Mouse (Mus musculus) MEL (cell line): Measurements from ENCODE around the gene Camta1. TPM values are rescaled to one million over a fixed set of nuclear protein-coding genes. Genes with fewer than 3 reads are reported as not detected.

ENCODE experiments used
- DNase-seq: peaks from one replicate; pipeline ENCODE4 v3.0.0; 2011; ENCODE audit warnings: low read depth, low spot score
- H3K27ac ChIP-seq: 2 replicates; pipeline ENCODE4 v1.5.1; 2012; ENCODE audit warnings: low read depth, mild to moderate bottlenecking, control low read depth, low read length, moderate library complexity; ENCODE audit not compliant: control insufficient read depth
- H3K27me3 ChIP-seq, 2 experiments: fragments of 150-350 bp in 1 of 2; sonication (generic) in 1 of 2; 2 replicates each; pipeline ENCODE4 v1.6.1; 2012; ENCODE audit warnings: low read length in 2 of 2, mild to moderate bottlenecking in 2 of 2, improper control_type of control experiment in 1 of 2, moderate library complexity in 1 of 2; ENCODE audit not compliant: insufficient read depth in 2 of 2, control insufficient read depth in 1 of 2
- H3K36me3 ChIP-seq, 2 experiments: 2 replicates each; pipeline ENCODE4 v1.6.1; 2012 to 2014; ENCODE audit warnings: low read length in 2 of 2, improper control_type of control experiment in 1 of 2, inconsistent platforms in 1 of 2, mild to moderate bottlenecking in 1 of 2; ENCODE audit not compliant: insufficient read depth in 2 of 2, control insufficient read depth in 1 of 2
- H3K4me1 ChIP-seq, 2 experiments: fragments of 150-350 bp in 1 of 2; sonication (generic) in 1 of 2; 2 replicates each; pipeline ENCODE4 v1.6.1; 2012; ENCODE audit warnings: low read length in 2 of 2, improper control_type of control experiment in 1 of 2, mild to moderate bottlenecking in 1 of 2; ENCODE audit not compliant: insufficient read depth in 2 of 2, control insufficient read depth in 1 of 2
- H3K4me3 ChIP-seq, 2 experiments: fragments of 150-350 bp in 1 of 2; sonication (generic) in 1 of 2; 2 replicates each; pipeline ENCODE4 v1.5.1; 2012; ENCODE audit warnings: low read depth in 2 of 2, low read length in 2 of 2, mild to moderate bottlenecking in 2 of 2, moderate library complexity in 2 of 2, control low read depth in 1 of 2, improper control_type of control experiment in 1 of 2; ENCODE audit not compliant: control insufficient read depth in 1 of 2, insufficient read depth in 1 of 2
- H3K79me2 ChIP-seq: 2 replicates; pipeline ENCODE4 v1.6.1; 2012; ENCODE audit warnings: mild to moderate bottlenecking, low read length, moderate library complexity; ENCODE audit not compliant: control insufficient read depth, poor library complexity, insufficient read depth
- H3K9ac ChIP-seq: 2 replicates; pipeline ENCODE4 v1.6.1; 2012; ENCODE audit warnings: low read depth, mild to moderate bottlenecking, control low read depth, low read length, moderate library complexity; ENCODE audit not compliant: control insufficient read depth, poor library complexity, severe bottlenecking
- H3K9me3 ChIP-seq: fragments of 150-350 bp; sonication (generic); replicated peaks from 2 replicates; pipeline ENCODE4 v1.6.1; 2012; ENCODE audit warnings: mild to moderate bottlenecking, low read length, improper control_type of control experiment, moderate library complexity; ENCODE audit not compliant: insufficient read depth
- BHLHE40 ChIP-seq: IDR thresholded peaks from 2 replicates; pipeline ENCODE4 v1.6.1; 2012; ENCODE audit warnings: low read depth, mild to moderate bottlenecking, inconsistent platforms, low read length, improper control_type of control experiment, borderline replicate concordance
- CHD2 ChIP-seq: IDR thresholded peaks from 2 replicates; pipeline ENCODE4 v1.6.1; 2011; ENCODE audit warnings: low read length, improper control_type of control experiment
- CTCF ChIP-seq, 3 experiments: IDR thresholded peaks in 2 of 3; conservative IDR thresholded peaks in 1 of 3; 2 replicates each; pipeline ENCODE4 v1.5.1; 2011 to 2012; ENCODE audit warnings: low read length in 3 of 3, low read depth in 2 of 3, mild to moderate bottlenecking in 2 of 3, improper control_type of control experiment in 1 of 3, inconsistent platforms in 1 of 3, mixed read lengths in 1 of 3, moderate library complexity in 1 of 3; ENCODE audit not compliant: control insufficient read depth in 1 of 3, insufficient read depth in 1 of 3, poor library complexity in 1 of 3, severe bottlenecking in 1 of 3
- E2F4 ChIP-seq: IDR thresholded peaks from 2 replicates; pipeline ENCODE4 v1.6.1; 2011; ENCODE audit warnings: low read depth, low read length, improper control_type of control experiment, borderline replicate concordance
- EP300 ChIP-seq, 2 experiments: IDR thresholded peaks; 2 replicates each; pipeline ENCODE4 v1.6.1; 2011; ENCODE audit warnings: improper control_type of control experiment in 2 of 2, low read length in 2 of 2, low read depth in 1 of 2, mild to moderate bottlenecking in 1 of 2
- ETS1 ChIP-seq: IDR thresholded peaks from 2 replicates; pipeline ENCODE4 v1.6.1; 2012; ENCODE audit warnings: low read depth, mild to moderate bottlenecking, inconsistent platforms, low read length, improper control_type of control experiment, moderate library complexity
- GABPA ChIP-seq: IDR thresholded peaks from 2 replicates; pipeline ENCODE4 v1.6.1; 2012; ENCODE audit warnings: low read depth, mild to moderate bottlenecking, inconsistent platforms, low read length, improper control_type of control experiment, moderate library complexity
- GATA1 ChIP-seq: IDR thresholded peaks from 2 replicates; pipeline ENCODE4 v1.6.1; 2011; ENCODE audit warnings: low read depth, low read length, improper control_type of control experiment
- JUND ChIP-seq: IDR thresholded peaks from 2 replicates; pipeline ENCODE4 v1.6.1; 2011; ENCODE audit warnings: low read depth, mild to moderate bottlenecking, improper control_type of control experiment, low read length
- KAT2A ChIP-seq: conservative IDR thresholded peaks from 2 replicates; pipeline ENCODE4 v1.6.1; 2012; ENCODE audit warnings: low read depth, low read length, improper control_type of control experiment, inconsistent platforms
- MAFK ChIP-seq: IDR thresholded peaks from 2 replicates; pipeline ENCODE4 v1.6.1; 2011; ENCODE audit warnings: low read depth, mild to moderate bottlenecking, low read length, improper control_type of control experiment, borderline replicate concordance
- MAX ChIP-seq: IDR thresholded peaks from 2 replicates; pipeline ENCODE4 v1.6.1; 2011; ENCODE audit warnings: low read length, improper control_type of control experiment
- MAZ ChIP-seq: IDR thresholded peaks from 2 replicates; pipeline ENCODE4 v1.6.1; 2012; ENCODE audit warnings: low read depth, mild to moderate bottlenecking, inconsistent platforms, low read length, improper control_type of control experiment
- MXI1 ChIP-seq: IDR thresholded peaks from 2 replicates; pipeline ENCODE4 v1.6.1; 2011; ENCODE audit warnings: mild to moderate bottlenecking, low read depth, low read length, improper control_type of control experiment
- MYB ChIP-seq: IDR thresholded peaks from 2 replicates; pipeline ENCODE4 v1.6.1; 2011; ENCODE audit warnings: mild to moderate bottlenecking, low read depth, low read length, improper control_type of control experiment
- MYC ChIP-seq: IDR thresholded peaks from 2 replicates; pipeline ENCODE4 v1.6.1; 2011; ENCODE audit warnings: low read depth, mild to moderate bottlenecking, low read length, improper control_type of control experiment, moderate library complexity
- NELFE ChIP-seq: IDR thresholded peaks from 2 replicates; pipeline ENCODE4 v1.6.1; 2011; ENCODE audit warnings: low read depth, low read length, improper control_type of control experiment
- NRF1 ChIP-seq: IDR thresholded peaks from 2 replicates; pipeline ENCODE4 v1.6.1; 2014; ENCODE audit warnings: low read depth, mild to moderate bottlenecking, inconsistent platforms, low read length, improper control_type of control experiment, moderate library complexity; ENCODE audit not compliant: poor library complexity, insufficient read depth, severe bottlenecking
- POLR2AphosphoS5 ChIP-seq: IDR thresholded peaks from 2 replicates; pipeline ENCODE4 v1.6.1; 2012; ENCODE audit warnings: low read depth, borderline replicate concordance, mild to moderate bottlenecking, inconsistent platforms, low read length, moderate library complexity, mixed read lengths
- RAD21 ChIP-seq: IDR thresholded peaks from 2 replicates; pipeline ENCODE4 v1.6.1; 2011; ENCODE audit warnings: mild to moderate bottlenecking, low read depth, low read length, improper control_type of control experiment
- RCOR1 ChIP-seq: IDR thresholded peaks from 2 replicates; pipeline ENCODE4 v1.6.1; 2012; ENCODE audit warnings: low read depth, mild to moderate bottlenecking, inconsistent platforms, low read length, improper control_type of control experiment
- SMC3 ChIP-seq: IDR thresholded peaks from 2 replicates; pipeline ENCODE4 v1.6.1; 2011; ENCODE audit warnings: low read depth, low read length, improper control_type of control experiment
- TAL1 ChIP-seq: IDR thresholded peaks from 2 replicates; pipeline ENCODE4 v1.6.1; 2012; ENCODE audit warnings: mild to moderate bottlenecking, inconsistent platforms, low read length, moderate library complexity, mixed read lengths
- UBTF ChIP-seq: IDR thresholded peaks from 2 replicates; pipeline ENCODE4 v1.6.1; 2012; ENCODE audit warnings: low read depth, mild to moderate bottlenecking, inconsistent platforms, low read length, improper control_type of control experiment, moderate library complexity, borderline replicate concordance; ENCODE audit not compliant: insufficient read depth
- USF1 ChIP-seq: IDR thresholded peaks from 2 replicates; pipeline ENCODE4 v1.6.1; 2014; ENCODE audit warnings: low read depth, mild to moderate bottlenecking, inconsistent platforms, low read length, improper control_type of control experiment, moderate library complexity
- ZC3H11A ChIP-seq: IDR thresholded peaks from 2 replicates; pipeline ENCODE4 v1.6.1; 2012; ENCODE audit warnings: low read depth, mild to moderate bottlenecking, inconsistent platforms, low read length, improper control_type of control experiment
- polyA plus RNA-seq, 2 experiments: library from polyadenylated mRNA; stranded (reverse) in 1 of 2; unstranded in 1 of 2; fragments of >175 nt in 1 of 2; fragments of >200 nt in 1 of 2; gene quantifications; 2 replicates each; pipeline versions ENCODE4 v1.2.1 to v1.2.4; 2012; ENCODE audit warnings: low replicate concordance in 2 of 2, low read depth in 1 of 2; ENCODE audit not compliant: insufficient read length in 2 of 2, insufficient read depth in 1 of 2, missing spikeins in 1 of 2
- total RNA-seq: library from RNA; depleted of rRNA; stranded (reverse); fragments of 300-350 nt; gene quantifications from 2 replicates; pipeline ENCODE4 v1.2.3, GENCODE M21; 2012

Camta1 gene
- total and polyA plus RNA-seq, 3 experiments: 28.2 to 87.5 TPM; not detected in 1

DNA sequence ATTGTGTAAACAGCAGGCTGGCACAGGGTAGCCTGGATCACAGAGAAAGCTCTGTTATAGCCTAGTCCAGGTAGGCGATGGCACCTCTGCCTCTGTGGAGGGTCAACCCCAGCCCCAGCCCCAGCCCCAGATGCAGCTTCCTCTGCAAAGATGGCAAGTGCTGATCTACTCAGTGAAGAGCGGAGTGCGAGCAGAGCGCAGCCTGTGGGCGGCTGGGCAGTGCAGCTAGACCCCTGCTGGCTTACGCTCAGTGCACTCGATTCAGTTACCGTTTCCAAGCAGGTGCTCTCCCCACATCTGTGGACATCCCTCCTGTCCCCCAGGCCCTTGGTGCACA, 377.7 kb downstream of the Camta1 start:
- no peak for TF ChIP-seq POLR2AphosphoS5
- Histone ChIP-seq H3K27ac (no peak overlapping the region), H3K27me3 (no peaks in the 10 kb centered on the region), H3K9me3 (no peaks in the 10 kb centered on the region), H3K79me2 (no peaks in the 10 kb centered on the region), H3K4me3 (no peak overlapping the region), H3K4me1 (no peaks in the 10 kb centered on the region), H3K9ac (no peak overlapping the region), H3K36me3 (no peaks in the 10 kb centered on the region)
- no peak for DNase-seq

DNA sequence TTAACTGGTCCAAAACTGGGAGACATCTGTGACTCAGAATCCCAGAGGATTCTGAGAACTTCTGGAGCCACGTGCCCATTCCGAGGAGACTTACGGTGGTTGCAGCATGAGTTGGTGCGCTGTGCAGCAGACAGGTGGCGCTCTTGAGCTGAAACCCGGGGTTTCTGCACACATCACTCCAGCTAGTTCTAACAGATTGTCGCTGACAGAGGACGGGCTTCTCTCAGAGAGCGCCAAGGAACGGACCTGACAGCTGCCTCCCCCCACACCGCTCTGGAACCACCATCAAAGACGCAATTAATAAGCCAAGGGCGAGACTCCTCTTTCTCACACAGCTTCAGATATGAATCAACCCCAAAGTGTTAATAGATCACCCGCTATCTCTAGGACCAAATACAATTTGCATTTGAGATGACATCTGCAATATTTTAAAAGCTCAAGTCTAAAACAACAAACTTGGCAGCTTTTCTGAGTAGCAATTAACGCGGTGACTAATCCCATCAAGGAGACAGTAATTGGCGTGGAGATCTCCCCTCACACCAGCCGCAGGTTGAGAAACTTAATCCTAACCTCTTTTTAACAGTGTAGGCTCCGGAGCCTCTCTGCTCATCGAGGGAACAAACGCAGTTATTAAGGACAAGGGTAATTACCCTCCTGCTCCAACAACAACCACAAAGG, 378.2 kb downstream of the Camta1 start:
- no peaks in the 10 kb centered on the region for H3K27me3 ChIP-seq
- H3K4me1 ChIP-seq: no peaks in the 10 kb centered on the region
- peak; percentile 4 for DNase-seq
- no peak overlapping the region for H3K9ac ChIP-seq
- no peaks in the 10 kb centered on the region for H3K79me2 ChIP-seq
- H3K27ac ChIP-seq: no peak overlapping the region
- TF ChIP-seq UBTF: no peak
- no peak for TF ChIP-seq CHD2
- peak; percentile 16; the same call in 1 of the 2 replicates for TF ChIP-seq ZC3H11A
- TF ChIP-seq ETS1: no peak
- TF ChIP-seq JUND: no peak
- peak; percentile 25 for TF ChIP-seq RAD21
- TF ChIP-seq KAT2A: no peak
- TF ChIP-seq TAL1: no peak
- TF ChIP-seq GABPA: no peak
- no peak for TF ChIP-seq MAFK
- TF ChIP-seq RCOR1: no peak
- TF ChIP-seq CTCF (IDR thresholded peaks at IDR 0.05 in 2 of 3, conservative IDR thresholded peaks at IDR 0.05 in 1 of 3; ENCODE audit: control insufficient read depth in 1 of 3, insufficient read depth in 1 of 3, low read depth in 2 of 3, low read length in 3 of 3, poor library complexity in 1 of 3, severe bottlenecking in 1 of 3): peak; percentile 29 to 54 (median 34); a peak in 5 of 6 replicates
- peak; percentile 39; the same call in 1 of the 2 replicates for TF ChIP-seq SMC3
- H3K4me3 ChIP-seq: no peak overlapping the region
- no peaks in the 10 kb centered on the region for H3K36me3 ChIP-seq
- no peaks in the 10 kb centered on the region for H3K9me3 ChIP-seq

DNA sequence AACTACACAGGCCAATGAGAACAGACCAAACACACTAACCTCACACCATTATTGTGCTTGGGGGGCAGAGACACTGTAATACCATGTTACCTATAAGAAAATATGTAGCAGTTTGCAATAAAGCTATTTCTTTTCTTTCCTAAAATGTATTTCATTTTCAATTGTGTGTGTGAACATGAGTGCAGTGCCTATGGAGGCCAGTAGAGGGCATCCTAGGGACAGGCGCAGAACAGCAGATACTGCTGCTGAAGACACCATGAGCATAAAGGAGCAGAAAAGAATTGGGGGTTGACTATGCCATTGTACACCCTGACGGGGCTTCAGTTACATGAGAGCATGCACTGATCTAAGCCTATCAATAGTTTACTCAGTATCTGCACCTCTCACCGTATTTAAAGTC, 380.7 kb downstream of the Camta1 start:
- H3K9ac ChIP-seq: no peak overlapping the region
- no peaks in the 10 kb centered on the region for H3K9me3 ChIP-seq
- no peaks in the 10 kb centered on the region for H3K27me3 ChIP-seq
- H3K4me3 ChIP-seq: no peak overlapping the region
- DNase-seq: no peak
- H3K27ac ChIP-seq: no peak overlapping the region
- no peaks in the 10 kb centered on the region for H3K4me1 ChIP-seq
- no peaks in the 10 kb centered on the region for H3K79me2 ChIP-seq
- no peaks in the 10 kb centered on the region for H3K36me3 ChIP-seq
- TF ChIP-seq EP300 (IDR thresholded peaks at IDR 0.05; ENCODE audit: low read depth in 1 of 2, low read length in 2 of 2): no peak
- no peak for TF ChIP-seq TAL1
- no peak for TF ChIP-seq GATA1
- TF ChIP-seq USF1: no peak
- no peak for TF ChIP-seq POLR2AphosphoS5
- no peak for TF ChIP-seq MAZ
- TF ChIP-seq ETS1: no peak
- TF ChIP-seq SMC3: no peak
- TF ChIP-seq BHLHE40: no peak
- TF ChIP-seq GABPA: no peak
- no peak for TF ChIP-seq MAX
- TF ChIP-seq E2F4: no peak
- no peak for TF ChIP-seq NRF1
- TF ChIP-seq MYC: no peak
- TF ChIP-seq NELFE: no peak
- TF ChIP-seq ZC3H11A: no peak
- no peak for TF ChIP-seq MYB
- TF ChIP-seq CHD2: no peak
- TF ChIP-seq MXI1: no peak
